Mouse (Mus musculus) granulocyte monocyte progenitor cell, adult 5-6 weeks (primary cell): ENCODE results near the gene Gm10985. TPM values are rescaled to one million over a fixed set of nuclear protein-coding genes. Genes with fewer than 3 reads are reported as not detected.

Experiments
- total RNA-seq, 2 experiments: library from RNA; stranded (forward) in 1 of 2; stranded (reverse) in 1 of 2; fragments of 200-712, 200-1000 nt in 1 of 2; fragments of >200 nt in 1 of 2; fragmentation: Nextera tagmentation in 1 of 2; gene quantifications; 2 replicates each; pipeline ENCODE4 v1.2.3; 2014 to 2017

Gene Gm10985
- total RNA-seq, 2 experiments from 2014 or later: not detected

Other genes with a start within 250 kb of the Gm10985 start
- gene Frem2, start 187.7 kb upstream of the Gm10985 start, total RNA-seq (2014; fragmentation: Nextera tagmentation): not detected in 2 replicates
- not detected in 2 replicates for gene Frem2, start 187.7 kb upstream of the Gm10985 start, total RNA-seq (2017)
- 44.2 and 55.5 TPM in 2 replicates for gene Ufm1, start 18.7 kb downstream of the Gm10985 start, total RNA-seq (2014; fragmentation: Nextera tagmentation)
- 96.6 and 114 TPM in 2 replicates for gene Ufm1, start 18.7 kb downstream of the Gm10985 start, total RNA-seq (2017)